Mouse (Mus musculus) lung, postnatal 14 days (tissue): ENCODE measurements around the gene Gabrb1.
"Not testable (repeated sequence)": the region's sequence is repeated elsewhere in the genome, so short reads cannot be mapped to it uniquely, and the experiment has no call there.

Experiments used
- DNase-seq: peaks from one replicate; pipeline ENCODE4 v3.0.0; 2021

Gabrb1 gene

GRCm38 (mm10) chr5:72043226-72044151 is 385.6 kb downstream of the Gabrb1 start:
- DNase-seq = no peak

GRCm38 (mm10) chr5:72046261-72046660 is 388.3 kb downstream of the Gabrb1 start:
- DNase-seq = no peak

GRCm38 (mm10) chr5:72064079-72064478 is 406.2 kb downstream of the Gabrb1 start:
- DNase-seq = no peak

- no peak for DNase-seq
Observed at GRCm38 (mm10) chr5:72068826-72069225, 410.9 kb downstream of the Gabrb1 start.

GRCm38 (mm10) chr5:72069398-72069797 is 411.5 kb downstream of the Gabrb1 start:
- DNase-seq = not testable (repeated sequence)

- no peak for DNase-seq
Observed at GRCm38 (mm10) chr5:72076781-72077180, 418.9 kb downstream of the Gabrb1 start.

GRCm38 (mm10) chr5:72086518-72086917 is 428.6 kb downstream of the Gabrb1 start:
- DNase-seq = no peak

GRCm38 (mm10) chr5:72094582-72094981 is 436.7 kb downstream of the Gabrb1 start:
- DNase-seq = no peak

GRCm38 (mm10) chr5:72095015-72095414 is 437.1 kb downstream of the Gabrb1 start:
- DNase-seq = no peak

GRCm38 (mm10) chr5:72104274-72104921 is 446.5 kb downstream of the Gabrb1 start:
- no peak for DNase-seq

- no peak for DNase-seq
Observed at GRCm38 (mm10) chr5:72122414-72123037, 464.6 kb downstream of the Gabrb1 start.

GRCm38 (mm10) chr5:72126681-72127080 is 468.8 kb downstream of the Gabrb1 start:
- no peak for DNase-seq

- DNase-seq = no peak
Observed at GRCm38 (mm10) chr5:72133906-72134305, 476.0 kb downstream of the Gabrb1 start.

- DNase-seq = no peak
Observed at GRCm38 (mm10) chr5:72138256-72138655, 480.3 kb downstream of the Gabrb1 start.

GRCm38 (mm10) chr5:72139619-72140018 is 481.7 kb downstream of the Gabrb1 start:
- DNase-seq = no peak

GRCm38 (mm10) chr5:72148679-72149078 is 490.8 kb downstream of the Gabrb1 start:
- DNase-seq = no peak

GRCm38 (mm10) chr5:72150870-72151269 is 493.0 kb downstream of the Gabrb1 start:
- no peak for DNase-seq

- DNase-seq = not testable (repeated sequence)
Observed at GRCm38 (mm10) chr5:72155686-72156085, 497.8 kb downstream of the Gabrb1 start.

- no peak for DNase-seq
Observed at GRCm38 (mm10) chr5:72156598-72156997, 498.7 kb downstream of the Gabrb1 start.

- no peak for DNase-seq
Observed at GRCm38 (mm10) chr5:72158667-72159066, 500.8 kb downstream of the Gabrb1 start.

- DNase-seq = no peak
Observed at GRCm38 (mm10) chr5:72159537-72159936, 501.6 kb downstream of the Gabrb1 start.

GRCm38 (mm10) chr5:72160781-72161485 is 503.0 kb downstream of the Gabrb1 start:
- no peak for DNase-seq

- no peak for DNase-seq
Observed at GRCm38 (mm10) chr5:72162855-72163254, 504.9 kb downstream of the Gabrb1 start.
